Mouse (Mus musculus) olfactory bulb, adult 2 months (tissue): Measurements from ENCODE around the gene Coa7.

Experiments
- CTCF ChIP-seq: fragments of 200-500 bp; IDR thresholded peaks from 2 replicates; pipeline ENCODE4 v1.5.1; 2012; ENCODE audit warnings: low read depth, mild to moderate bottlenecking, low read length, moderate library complexity; ENCODE audit not compliant: insufficient read depth
- POLR2A ChIP-seq: fragments of 200-500 bp; IDR thresholded peaks from 2 replicates; pipeline ENCODE4 v1.6.1; 2012; ENCODE audit warnings: mild to moderate bottlenecking, low read depth, low read length, moderate library complexity; ENCODE audit not compliant: insufficient read depth

GRCm38 (mm10) chr4:108388741-108389140 is 60.8 kb downstream of the Coa7 start:
- no peak for TF ChIP-seq CTCF
- no peak for TF ChIP-seq POLR2A
